Mouse (Mus musculus) skeletal muscle tissue, adult 2 months (tissue): Measurements from ENCODE around the gene Kbtbd12.

Experiments
- DNase-seq: peaks from one replicate; pipeline ENCODE4 v3.0.0-alpha.2; 2012; ENCODE audit warnings: low read depth, low spot score

Gene Kbtbd12

DNA sequence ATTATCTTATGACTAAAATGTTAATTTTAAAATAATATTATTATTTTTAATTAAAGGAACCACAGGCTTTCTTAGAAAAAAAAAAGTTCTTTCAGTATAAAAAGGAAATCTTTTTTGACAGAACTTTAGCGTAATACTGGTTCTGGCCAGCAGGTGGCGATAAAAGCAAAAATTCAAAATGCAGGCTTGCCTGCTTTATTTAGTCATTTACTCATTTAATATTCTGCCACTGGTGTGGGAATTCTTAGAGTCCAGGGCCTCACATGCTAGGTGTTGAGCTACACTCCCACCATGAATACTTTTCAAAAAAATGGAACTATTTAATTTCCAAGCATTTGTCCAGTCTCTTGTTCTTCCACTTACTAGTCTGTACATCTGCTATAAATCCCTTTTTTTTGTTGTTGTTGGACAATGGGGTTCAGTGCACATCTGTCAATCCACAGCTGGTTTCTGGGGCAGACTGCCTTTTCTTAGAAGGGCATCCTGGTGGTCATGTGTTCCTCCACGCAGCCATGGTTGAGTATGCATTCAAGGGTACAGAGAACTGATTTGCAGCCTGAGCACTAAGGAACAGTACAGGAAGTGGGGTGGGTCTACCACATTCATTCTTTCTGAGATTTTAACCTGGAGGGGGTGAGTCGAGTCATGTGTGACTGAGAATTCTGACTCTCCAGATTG, 88.5 kb downstream of the Kbtbd12 start:
- no peak for DNase-seq

DNA sequence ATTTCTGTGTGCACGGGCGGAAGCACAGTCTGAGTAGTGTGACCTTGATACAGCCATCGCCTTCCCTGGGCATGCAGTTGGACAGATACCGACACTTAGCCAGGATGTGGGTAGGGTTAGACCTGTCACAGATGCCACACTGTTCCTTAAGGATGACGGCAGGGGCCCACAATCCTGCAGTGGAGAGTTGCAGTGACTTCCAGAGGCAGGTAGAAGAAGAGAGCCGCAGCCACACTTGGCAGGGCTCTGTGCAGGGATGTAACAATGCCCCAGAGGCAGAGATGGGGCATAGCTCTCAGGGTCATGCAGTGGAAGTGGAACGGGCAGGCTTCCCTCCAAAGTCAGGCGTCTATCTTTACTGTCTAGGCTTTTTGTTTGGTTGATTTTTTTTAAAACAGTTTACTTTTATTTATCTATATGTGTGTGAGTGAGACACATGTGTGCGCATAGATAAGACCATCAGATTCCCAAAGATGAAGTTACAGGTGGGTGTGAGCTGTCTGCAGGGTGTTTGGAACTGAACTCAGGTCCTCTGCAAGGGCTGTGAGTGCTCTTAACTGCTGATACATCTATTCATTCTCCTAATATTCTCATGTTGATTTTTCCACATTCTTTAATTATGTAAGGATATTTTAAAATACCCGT, 89.2 kb downstream of the Kbtbd12 start:
- no peak for DNase-seq

DNA sequence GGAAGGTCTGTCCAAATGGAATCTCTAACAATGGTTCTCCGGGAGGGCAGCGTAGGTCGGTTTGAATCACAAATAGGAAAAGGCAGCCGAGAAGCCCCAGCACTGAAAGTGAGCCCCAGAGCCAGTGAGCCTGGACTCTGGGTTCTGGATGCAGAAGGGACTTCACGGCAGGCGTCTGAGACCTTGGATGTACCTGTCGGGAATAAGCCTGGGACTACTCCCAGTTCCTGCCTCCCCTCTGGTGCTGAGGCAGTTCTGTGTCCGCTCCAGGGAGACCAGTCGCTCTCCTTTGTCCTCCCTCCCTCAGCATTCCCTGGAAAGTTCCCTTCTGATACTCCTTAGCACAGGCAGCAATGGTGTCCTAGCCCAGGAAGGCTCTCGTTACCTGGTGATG, 92.4 kb downstream of the Kbtbd12 start:
- no peak for DNase-seq

DNA sequence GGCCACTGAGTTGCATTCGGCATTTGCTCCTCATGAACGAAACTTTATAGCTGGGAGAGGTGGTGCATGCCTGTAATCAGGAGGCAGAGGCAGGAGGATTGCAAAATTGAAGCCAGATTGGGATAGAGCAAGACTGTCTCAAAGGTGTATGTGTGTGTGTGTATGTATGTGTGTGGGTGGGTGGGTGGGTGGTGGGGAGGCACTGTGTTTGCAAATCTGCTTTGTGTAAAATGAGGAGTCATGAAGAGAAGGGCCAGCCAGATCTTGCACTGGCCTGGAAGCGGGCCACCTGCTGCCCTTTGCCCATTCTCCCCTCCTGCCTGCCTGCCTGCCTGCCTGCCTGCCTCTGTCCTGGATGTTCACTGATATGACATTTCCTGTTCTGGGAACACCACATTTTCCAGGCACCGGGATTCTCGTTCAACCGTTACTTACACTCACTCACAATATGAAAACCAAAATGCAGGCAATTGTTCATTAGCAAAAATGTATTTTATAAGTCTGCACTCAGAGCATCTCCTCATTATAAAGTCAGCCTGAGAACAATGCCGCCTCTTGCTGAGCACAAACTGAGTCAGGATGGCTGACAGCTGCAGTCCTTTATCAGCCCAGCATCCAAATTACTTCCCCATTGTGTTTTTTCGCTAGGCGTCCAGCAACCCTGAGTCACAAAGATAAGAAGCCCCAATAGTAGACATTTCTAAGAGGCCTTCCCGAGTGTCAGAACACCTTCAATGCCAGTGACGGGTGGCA, 92.9 kb downstream of the Kbtbd12 start:
- no peak for DNase-seq

DNA sequence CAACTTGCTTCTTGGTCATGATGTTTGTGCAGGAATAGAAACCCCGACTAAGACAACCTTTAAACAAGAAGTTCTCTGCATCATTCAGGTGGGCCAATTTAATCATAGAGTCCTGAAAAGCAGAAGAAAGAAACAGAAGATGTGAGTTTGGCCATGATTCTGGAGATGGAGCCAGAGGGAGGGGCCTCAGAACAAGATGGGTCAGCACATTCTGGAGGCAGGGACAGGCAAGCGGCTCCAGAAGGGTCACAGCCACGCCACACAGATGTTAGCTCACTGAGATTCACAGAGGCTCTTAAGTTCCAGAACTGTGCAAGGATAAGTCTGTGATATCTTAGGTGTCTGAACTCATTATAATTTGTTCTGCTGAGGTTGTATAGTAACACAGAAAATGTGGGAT, 93.5 kb downstream of the Kbtbd12 start:
- no peak for DNase-seq

DNA sequence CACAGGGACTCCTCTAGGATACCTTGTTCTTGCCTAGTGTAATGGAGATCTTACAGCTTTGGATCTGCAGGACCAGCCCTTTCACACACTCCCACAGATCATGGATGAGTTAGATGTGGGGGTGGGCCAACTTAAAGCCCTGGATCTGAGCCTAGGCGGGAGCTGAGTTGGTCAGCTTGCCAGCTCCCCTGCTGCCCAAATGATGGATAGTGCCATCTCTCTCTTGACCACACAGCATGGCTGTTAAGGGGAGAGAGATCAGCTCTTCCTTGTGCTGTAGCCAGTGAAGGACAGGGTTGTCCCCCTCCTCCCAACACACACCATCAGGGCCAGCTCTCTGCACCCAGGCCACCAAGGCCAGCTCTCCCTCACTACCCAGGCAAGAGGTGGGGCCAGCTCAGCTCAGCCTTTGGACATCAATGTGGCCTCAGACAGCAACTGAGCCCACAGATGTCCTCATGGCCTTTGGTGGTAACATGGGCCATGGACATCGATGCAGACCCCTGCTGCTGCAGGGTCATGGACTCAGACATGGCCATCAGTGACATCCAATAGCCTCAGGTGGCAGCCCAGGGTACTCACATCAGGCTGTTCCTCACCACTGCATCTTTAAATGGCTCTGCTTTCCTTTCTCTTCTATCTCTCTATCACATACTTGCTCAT, 97.5 kb downstream of the Kbtbd12 start:
- no peak for DNase-seq

DNA sequence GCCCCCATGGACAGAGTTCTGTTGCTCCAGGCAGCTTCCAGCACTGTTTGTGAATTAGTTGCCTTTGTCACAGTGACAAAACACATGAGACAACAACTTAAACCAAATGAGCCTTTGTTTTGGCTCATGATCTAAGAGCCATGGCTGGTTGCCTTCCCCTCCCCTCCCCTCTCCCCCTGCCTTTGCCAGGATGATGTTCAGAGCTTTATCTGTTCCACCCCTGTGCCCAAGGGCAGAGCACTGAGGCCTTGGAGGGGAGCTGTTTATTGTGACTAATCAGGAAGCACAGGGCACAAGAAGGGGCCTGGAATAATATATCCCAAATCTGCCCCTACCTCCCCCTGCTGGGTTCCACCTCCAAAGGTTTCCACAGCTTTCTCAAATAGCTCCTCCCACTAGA, 107.4 kb downstream of the Kbtbd12 start:
- DNase-seq, result no peak

DNA sequence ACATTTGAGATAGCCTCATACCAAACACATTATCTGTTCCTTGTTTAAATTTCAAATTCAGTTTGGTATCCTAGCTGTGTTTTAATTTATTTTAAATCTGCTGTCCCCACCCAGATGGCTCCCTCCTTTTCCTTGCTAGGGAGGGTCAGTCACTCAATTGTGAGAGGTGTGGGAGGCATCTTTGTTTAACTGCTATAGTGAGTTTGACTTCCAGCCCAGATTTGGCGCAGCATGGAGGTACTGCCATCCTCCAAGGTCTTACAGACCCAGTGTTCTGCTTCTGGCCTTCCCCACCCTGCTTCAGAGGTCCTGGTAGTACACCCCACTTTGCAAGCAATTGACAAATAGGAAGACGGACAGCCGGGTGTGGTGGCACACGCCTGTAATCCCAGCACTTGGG, 113.7 kb downstream of the Kbtbd12 start:
- DNase-seq, result no peak

DNA sequence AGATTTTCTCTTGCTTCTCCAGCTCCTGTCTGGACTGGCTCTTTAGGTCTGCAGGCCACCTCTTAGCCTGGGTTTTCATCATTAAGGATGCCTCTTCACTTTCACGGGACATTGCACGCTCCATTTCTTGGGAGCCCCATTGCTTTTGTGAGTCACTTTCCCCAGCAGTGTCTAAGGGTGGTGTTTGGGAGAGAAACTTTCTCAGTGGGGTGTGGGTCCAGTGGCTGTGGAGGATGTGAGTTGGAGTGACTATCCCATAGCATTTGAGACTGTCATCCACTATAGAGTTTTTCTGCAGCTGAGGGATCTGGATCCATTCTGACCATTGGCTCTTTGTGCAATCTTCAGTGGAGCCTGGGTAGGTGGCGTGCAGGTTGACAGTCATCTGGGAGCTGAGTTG, 114.3 kb downstream of the Kbtbd12 start:
- no peak for DNase-seq

DNA sequence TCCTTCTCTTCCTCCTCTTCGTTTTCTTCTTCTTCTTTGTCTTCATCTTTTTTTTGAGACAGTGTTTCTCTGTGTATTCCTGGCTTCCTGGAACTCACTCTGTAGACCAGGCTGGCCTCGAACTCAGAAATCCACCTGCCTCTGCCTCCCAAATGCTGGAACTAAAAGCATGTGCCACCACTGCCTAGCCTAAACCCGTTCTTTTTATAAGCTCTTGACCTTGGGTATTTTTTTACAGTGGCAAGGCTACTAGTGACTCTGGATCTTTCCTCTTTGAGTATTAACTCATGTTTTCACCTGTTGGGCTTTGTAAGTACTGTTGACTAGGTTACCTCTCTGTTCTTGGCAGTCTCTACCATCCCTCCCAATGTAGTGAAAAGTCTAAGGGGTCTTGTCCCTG, 114.7 kb downstream of the Kbtbd12 start:
- no peak for DNase-seq

DNA sequence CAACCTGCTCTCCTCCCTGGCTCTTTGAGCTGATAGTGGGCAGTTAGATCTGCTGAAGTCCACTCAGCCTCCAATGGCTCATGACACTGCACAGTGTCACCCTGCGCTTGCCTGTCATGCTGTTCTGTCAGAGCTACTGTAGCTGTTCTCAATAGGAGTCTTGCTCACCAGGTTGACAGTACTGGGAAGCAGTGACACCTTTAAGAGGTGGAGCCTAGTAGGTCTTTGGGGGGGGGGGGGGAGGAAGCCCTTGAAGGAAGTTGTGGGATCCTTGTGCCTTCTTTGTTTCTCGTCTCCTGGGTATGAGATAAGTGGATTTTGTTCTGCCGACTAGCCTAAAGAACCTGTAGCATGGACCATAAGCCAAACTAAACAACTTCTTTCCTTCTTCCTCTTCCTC, 115.1 kb downstream of the Kbtbd12 start:
- DNase-seq, result no peak

DNA sequence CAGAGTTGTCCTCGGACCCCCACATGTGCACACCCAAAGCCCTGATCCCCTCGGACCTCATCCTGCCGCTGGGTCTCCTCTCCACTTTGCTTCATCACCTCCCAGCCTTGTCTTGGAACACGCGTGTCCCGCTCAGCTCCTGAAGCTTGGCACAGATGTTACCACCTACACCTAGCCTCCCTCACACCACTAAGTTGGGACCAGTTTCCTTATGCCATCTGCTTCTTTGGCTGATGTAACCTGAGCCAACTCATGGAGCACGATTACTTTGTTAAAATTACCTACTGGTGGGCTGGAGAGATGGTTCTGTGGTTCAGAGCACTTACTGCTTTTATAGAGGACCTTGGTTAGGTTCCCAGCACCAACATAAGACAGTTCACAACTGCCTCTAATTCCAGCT, 115.9 kb downstream of the Kbtbd12 start:
- DNase-seq, result no peak

DNA sequence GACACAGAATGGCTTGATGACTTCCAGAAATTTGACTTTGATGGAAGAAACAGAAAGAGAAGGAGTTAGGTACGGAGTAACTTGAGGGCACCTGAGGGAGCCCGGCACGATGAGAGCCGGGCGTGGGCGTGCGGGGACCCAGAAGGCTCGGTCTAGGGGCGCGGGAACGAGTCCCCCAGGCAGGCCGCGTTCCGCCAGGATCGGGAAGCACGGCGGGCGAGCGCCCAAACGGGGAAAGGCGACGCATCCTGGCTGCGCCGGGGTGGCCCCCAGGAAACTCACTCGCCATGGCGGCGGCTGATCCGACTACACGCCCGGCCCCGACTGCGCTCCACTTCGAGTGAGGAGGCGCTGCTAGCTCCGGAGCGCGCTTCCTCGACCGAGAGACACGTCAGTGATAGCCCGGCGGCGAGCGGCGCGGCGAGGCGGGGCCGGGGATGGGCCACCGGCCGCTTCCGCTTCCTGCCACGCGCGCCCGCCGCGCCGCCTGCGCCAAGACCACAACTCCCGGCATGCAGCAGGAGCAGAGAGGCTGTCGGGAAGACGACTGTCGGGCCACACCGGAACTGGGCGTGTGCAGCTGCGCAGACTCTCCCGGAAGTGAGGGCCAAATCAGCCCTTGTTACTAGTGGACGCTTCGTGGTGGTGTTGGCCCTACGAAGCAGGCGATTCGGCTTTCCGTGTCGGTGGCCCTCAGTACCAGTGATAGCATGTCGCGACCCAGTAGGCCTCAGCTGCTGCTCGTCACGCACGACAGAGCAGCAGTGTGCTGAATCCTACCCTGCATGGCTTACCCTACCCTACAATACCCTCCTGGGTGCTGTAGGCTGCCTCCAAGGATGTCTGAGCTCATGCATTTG, 119.1 kb downstream of the Kbtbd12 start, which contains the start of gene Sec61a1:
TSS of gene Sec61a1 (minus strand) at position 502 of the 860 bp plus-strand sequence.
- DNase-seq, result peak; percentile 94

DNA sequence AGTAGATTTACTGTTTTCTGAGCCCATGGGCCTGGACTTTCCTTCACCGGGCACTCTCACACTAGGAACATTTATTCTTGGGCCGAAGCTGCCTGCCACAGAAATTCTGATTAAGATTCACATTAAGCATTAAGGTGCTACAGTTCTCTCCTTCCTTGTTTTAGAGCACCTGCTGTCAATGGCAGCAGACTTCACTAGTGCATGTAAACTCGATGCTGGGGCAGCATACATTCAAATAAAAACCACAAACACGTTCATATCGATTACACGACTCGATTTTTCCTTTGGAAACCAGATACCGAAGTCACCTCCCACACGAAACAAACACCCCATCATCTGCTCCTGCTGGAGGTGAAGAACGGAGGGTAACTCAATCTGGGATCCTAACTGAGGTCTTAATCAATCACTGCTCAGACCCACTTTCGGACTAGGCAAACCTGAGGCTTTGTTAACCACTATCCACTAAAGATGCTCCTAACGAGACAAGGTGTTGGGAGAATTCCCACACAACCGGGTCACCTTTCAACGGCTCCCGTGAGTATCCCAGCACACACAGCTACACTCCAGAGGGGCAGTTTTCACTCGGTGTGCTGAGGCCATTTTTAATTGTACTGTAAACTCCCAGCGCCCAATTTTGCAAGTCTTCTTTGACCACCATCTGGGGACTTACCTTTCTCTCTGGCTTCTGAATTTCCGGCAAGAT, 119.9 kb downstream of the Kbtbd12 start:
- no peak for DNase-seq

DNA sequence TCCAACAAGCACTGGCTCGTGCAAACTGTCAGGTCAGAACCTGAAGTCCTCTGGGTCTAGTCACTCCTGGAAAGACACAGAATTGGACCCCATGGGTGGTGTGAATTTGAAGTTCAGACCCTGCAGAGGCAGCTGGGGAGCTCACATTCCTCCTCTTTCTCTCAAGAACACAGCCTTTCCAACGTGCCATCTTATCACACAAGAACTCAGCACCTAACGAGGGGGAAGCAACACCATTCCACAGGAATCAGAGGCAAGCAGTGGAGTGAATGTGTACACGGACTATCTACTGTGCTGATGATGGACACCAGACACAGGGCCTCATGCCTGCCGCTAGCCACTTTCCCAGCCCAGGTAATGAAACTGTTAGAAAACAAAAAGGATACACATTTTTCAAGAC, 121.1 kb downstream of the Kbtbd12 start:
- no peak for DNase-seq

DNA sequence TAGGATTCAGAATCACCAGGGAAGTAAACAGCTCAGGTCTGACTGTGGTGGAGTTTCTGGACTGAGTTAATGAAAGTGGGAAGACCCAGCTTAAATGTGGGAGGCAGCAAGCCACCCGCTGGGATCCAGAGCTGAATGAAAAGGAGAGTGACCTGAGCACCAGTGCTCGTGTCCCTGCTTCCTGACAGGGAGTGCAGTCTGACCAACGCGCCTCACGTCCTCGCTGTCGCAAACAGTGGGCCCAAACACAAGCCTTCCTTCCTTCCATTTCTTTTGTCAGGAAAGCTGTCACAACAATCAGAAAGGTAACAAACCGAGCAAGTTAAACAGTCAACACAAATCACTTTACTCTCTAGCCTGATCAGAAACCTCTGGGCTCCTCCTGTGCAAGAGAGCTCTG, 121.8 kb downstream of the Kbtbd12 start:
- no peak for DNase-seq

DNA sequence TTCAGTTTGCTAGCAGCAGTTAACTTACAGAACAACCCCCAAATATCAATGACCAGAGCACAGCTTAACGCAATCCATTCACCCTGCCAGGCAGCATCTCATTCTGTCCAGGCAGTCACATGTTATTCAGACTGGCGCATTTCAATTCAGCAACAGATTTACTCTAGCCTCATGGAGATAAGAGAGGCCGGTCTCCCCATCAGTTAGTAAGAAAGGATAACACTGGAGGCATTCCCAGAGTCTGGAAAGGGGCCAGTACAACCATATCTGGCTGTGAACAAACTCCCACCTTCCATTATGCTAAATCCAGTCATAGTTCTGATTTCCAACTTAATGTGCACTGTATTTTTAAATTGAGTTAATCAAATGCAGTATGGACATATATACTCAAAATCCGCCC, 123.2 kb downstream of the Kbtbd12 start:
- DNase-seq, result no peak

DNA sequence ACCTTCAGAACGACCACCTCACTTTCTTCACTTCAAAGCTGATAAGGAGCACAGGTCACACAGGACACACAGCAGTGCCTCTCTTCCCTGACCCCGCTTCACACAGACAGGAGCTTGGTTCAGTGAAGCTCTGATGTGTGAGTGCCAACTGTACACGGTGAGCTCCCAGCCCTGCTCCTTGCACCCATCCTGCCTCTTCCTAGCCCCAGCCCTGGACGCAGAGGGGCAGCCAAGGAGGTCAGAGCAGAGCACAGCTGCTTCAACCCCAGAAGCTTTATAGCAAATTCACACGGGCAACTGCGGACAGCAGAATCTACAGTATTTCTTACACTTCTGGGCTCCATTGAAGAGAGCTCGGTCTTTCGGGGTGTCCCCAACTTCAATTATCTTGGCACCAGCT, 123.8 kb downstream of the Kbtbd12 start:
- no peak for DNase-seq

DNA sequence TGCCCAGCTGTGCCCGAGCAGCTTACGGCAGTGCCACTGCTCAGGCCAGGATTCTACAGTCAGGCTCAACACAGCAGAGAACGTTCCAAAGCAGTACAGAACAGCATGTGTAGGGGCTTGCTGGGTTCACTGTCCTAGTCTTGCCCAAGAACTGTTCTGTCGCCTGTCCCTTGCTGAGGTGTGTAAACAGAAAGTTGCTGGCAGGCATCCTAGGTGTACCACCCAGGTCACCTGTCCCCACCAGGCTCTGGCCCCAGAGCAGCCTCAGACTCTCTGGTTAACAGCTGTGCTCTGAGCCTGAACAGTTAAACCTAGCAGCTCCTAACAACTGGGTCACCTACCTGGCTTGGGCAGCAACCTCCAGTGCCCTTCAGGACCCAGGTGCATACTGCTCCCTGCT, 134.7 kb downstream of the Kbtbd12 start:
- DNase-seq, result no peak

DNA sequence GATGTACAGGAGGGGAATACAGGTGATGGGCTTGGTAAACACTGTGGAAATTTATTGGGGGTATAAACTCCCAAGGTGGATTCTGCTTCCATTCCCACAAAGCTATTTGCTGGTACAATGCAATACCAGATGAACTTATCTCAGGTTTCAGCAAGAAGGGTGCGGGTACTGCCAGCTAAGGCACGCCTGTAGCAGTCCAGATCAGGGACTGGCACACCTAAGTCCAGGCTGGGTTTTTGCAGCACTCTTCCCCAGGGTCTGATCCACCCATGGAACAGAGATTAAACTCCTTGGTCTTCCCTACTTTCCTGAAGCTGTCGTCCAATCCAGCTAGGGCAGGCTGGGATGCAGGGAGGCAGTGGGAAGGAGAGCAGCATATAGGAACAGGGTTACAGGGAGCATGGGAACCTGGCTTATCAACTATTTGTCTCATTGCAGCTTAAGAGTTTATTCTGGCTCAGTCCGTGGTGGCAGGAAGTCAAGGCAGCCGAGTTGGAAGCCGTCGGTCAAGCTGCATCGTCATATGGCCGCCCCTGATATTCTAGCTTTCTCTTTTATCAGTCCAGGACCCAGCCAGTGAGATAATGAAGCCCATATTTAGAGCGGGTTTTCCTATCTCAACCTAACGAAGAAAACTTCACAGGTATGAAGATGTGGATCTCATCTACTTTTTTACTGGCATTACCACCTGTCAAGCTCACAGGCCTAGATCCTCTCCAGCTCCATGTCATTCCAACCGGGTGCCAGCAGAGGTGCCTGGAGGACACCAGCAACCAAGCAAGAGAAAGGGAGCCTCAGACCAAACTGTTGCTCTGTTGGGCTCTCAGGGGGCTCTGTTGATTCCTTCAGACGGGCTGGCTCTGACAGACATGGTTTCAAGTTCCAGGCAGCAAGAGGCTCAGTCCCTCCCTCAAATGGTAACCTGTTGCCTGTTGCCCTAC, 135.4 kb downstream of the Kbtbd12 start:
- DNase-seq, result no peak
